Mouse (Mus musculus): ENCODE results near the gene Olfr272. TPM values are rescaled to one million over a fixed set of nuclear protein-coding genes. Genes with fewer than 3 reads are reported as not detected.

Olfr272 gene
- polyA plus RNA-seq (2015; fragmentation: Nextera tagmentation; extraction: Ambion mirVana): not detected in 2 replicates

- Histone ChIP-seq H3K4me2 (replicated peaks; ENCODE audit: low read depth, low read length) (no peak within 1 kb of the TSS), H3K27me3 (ENCODE audit: insufficient read depth, low read length) (no peaks in the 10 kb centered on the region), H3K4me3 (ENCODE audit: low read length) (no peak within 1 kb of the TSS), H3K4me1 (ENCODE audit: insufficient read depth, low read length) (no peaks in the 10 kb centered on the region), H3K9ac (replicated peaks; ENCODE audit: low read length) (no peak within 1 kb of the TSS), H3K36me3 (ENCODE audit: insufficient read depth, low read length) (no peaks in the 10 kb centered on the region), H3K27ac (ENCODE audit: low read length) (no peak within 1 kb of the TSS), H3K9me3 (ENCODE audit: low read length) (no peaks in the 10 kb centered on the region)
- 98% methylated on average over 2 of the region's 2 CpGs for WGBS
- ATAC-seq (ENCODE audit: low FRiP score, low TSS enrichment): no peak
Observed at GRCm38 (mm10) chr4:52919078-52919477, at the start of gene Olfr272. TSS of gene Olfr272 (minus strand) at chr4:52919178.

GRCm38 (mm10) chr4:52964247-52964646, 45.3 kb upstream of the Olfr272 start, which contains the start of gene Olfr270:
TSS of gene Olfr270 (plus strand) at chr4:52964547.
- no peak within 1 kb of the TSS for H3K4me2 ChIP-seq (replicated peaks; ENCODE audit: low read depth, low read length)
- no peaks in the 10 kb centered on the region for H3K27me3 ChIP-seq (ENCODE audit: insufficient read depth, low read length)
- ATAC-seq (ENCODE audit: low FRiP score, low TSS enrichment): no peak

GRCm38 (mm10) chr4:52958693-52959092, 39.7 kb upstream of the Olfr272 start:
- H3K4me3 ChIP-seq (ENCODE audit: low read length): no peak overlapping the region
- H3K9me3 ChIP-seq (ENCODE audit: low read length): no peaks in the 10 kb centered on the region
- H3K4me2 ChIP-seq (replicated peaks; ENCODE audit: low read depth, low read length): no peak overlapping the region
- 42% methylated on average over 4 of the region's 4 CpGs for WGBS
- ATAC-seq (ENCODE audit: low FRiP score, low TSS enrichment): 0 out of 2 replicates have a peak, but pooled peaks have one; percentile 46
- H3K9ac ChIP-seq (replicated peaks; ENCODE audit: low read length): no peak overlapping the region
- no peaks in the 10 kb centered on the region for H3K27me3 ChIP-seq (ENCODE audit: insufficient read depth, low read length)
- H3K27ac ChIP-seq (ENCODE audit: low read length): no peak overlapping the region
- H3K36me3 ChIP-seq (ENCODE audit: insufficient read depth, low read length): no peaks in the 10 kb centered on the region
- no peaks in the 10 kb centered on the region for H3K4me1 ChIP-seq (ENCODE audit: insufficient read depth, low read length)

More at GRCm38 (mm10) chr4:52964247-52964646, 45.3 kb upstream of the Olfr272 start, which contains the start of gene Olfr270:
- Histone ChIP-seq H3K4me3 (ENCODE audit: low read length) (no peak within 1 kb of the TSS), H3K36me3 (ENCODE audit: insufficient read depth, low read length) (no peaks in the 10 kb centered on the region), H3K4me1 (ENCODE audit: insufficient read depth, low read length) (no peaks in the 10 kb centered on the region), H3K9ac (replicated peaks; ENCODE audit: low read length) (no peak within 1 kb of the TSS), H3K27ac (ENCODE audit: low read length) (no peak within 1 kb of the TSS), H3K9me3 (ENCODE audit: low read length) (no peaks in the 10 kb centered on the region)

GRCm38 (mm10) chr4:52949005-52949404, 30.0 kb upstream of the Olfr272 start:
- Histone ChIP-seq H3K27me3 (ENCODE audit: insufficient read depth, low read length) (no peaks in the 10 kb centered on the region), H3K4me1 (ENCODE audit: insufficient read depth, low read length) (no peaks in the 10 kb centered on the region), H3K27ac (ENCODE audit: low read length) (no peak overlapping the region), H3K36me3 (ENCODE audit: insufficient read depth, low read length) (no peaks in the 10 kb centered on the region), H3K9me3 (ENCODE audit: low read length) (no peaks in the 10 kb centered on the region), H3K4me2 (replicated peaks; ENCODE audit: low read depth, low read length) (no peak overlapping the region), H3K4me3 (ENCODE audit: low read length) (no peak overlapping the region), H3K9ac (replicated peaks; ENCODE audit: low read length) (no peak overlapping the region)
- peak; percentile 54; the same call in 1 of the 2 replicates for ATAC-seq (ENCODE audit: low FRiP score, low TSS enrichment)
- WGBS: 59% methylated on average over 2 of the region's 2 CpGs

GRCm38 (mm10) chr4:52946665-52947064, 27.7 kb upstream of the Olfr272 start:
- ATAC-seq (ENCODE audit: low FRiP score, low TSS enrichment): peak; percentile 83
- Histone ChIP-seq H3K9ac (replicated peaks; ENCODE audit: low read length) (no peak overlapping the region), H3K4me1 (ENCODE audit: insufficient read depth, low read length) (no peaks in the 10 kb centered on the region)

GRCm38 (mm10) chr4:52930480-52930879, 11.5 kb upstream of the Olfr272 start:
- 92% methylated on average over 4 of the region's 4 CpGs for WGBS
- no peak overlapping the region for H3K27ac ChIP-seq (ENCODE audit: low read length)
- H3K9me3 ChIP-seq (ENCODE audit: low read length): no peaks in the 10 kb centered on the region
- no peak for ATAC-seq (ENCODE audit: low FRiP score, low TSS enrichment)
- H3K4me3 ChIP-seq (ENCODE audit: low read length): no peak overlapping the region
- no peaks in the 10 kb centered on the region for H3K4me1 ChIP-seq (ENCODE audit: insufficient read depth, low read length)
- no peak overlapping the region for H3K9ac ChIP-seq (replicated peaks; ENCODE audit: low read length)
- H3K27me3 ChIP-seq (ENCODE audit: insufficient read depth, low read length): no peaks in the 10 kb centered on the region
- no peak overlapping the region for H3K4me2 ChIP-seq (replicated peaks; ENCODE audit: low read depth, low read length)
- no peaks in the 10 kb centered on the region for H3K36me3 ChIP-seq (ENCODE audit: insufficient read depth, low read length)

More at GRCm38 (mm10) chr4:52946665-52947064, 27.7 kb upstream of the Olfr272 start:
- Histone ChIP-seq H3K9me3 (ENCODE audit: low read length) (no peaks in the 10 kb centered on the region), H3K27me3 (ENCODE audit: insufficient read depth, low read length) (no peaks in the 10 kb centered on the region), H3K27ac (ENCODE audit: low read length) (no peak overlapping the region), H3K4me2 (replicated peaks; ENCODE audit: low read depth, low read length) (no peak overlapping the region), H3K4me3 (ENCODE audit: low read length) (no peak overlapping the region), H3K36me3 (ENCODE audit: insufficient read depth, low read length) (no peaks in the 10 kb centered on the region)

GRCm38 (mm10) chr4:52917311-52917688, 1.7 kb downstream of the Olfr272 start:
- Histone ChIP-seq H3K9me3 (ENCODE audit: low read length) (no peaks in the 10 kb centered on the region), H3K27me3 (ENCODE audit: insufficient read depth, low read length) (no peaks in the 10 kb centered on the region), H3K4me2 (replicated peaks; ENCODE audit: low read depth, low read length) (no peak overlapping the region), H3K9ac (replicated peaks; ENCODE audit: low read length) (no peak overlapping the region), H3K4me3 (ENCODE audit: low read length) (no peak overlapping the region), H3K36me3 (ENCODE audit: insufficient read depth, low read length) (no peaks in the 10 kb centered on the region), H3K27ac (ENCODE audit: low read length) (no peak overlapping the region), H3K4me1 (ENCODE audit: insufficient read depth, low read length) (no peaks in the 10 kb centered on the region)
- 91% methylated on average over 2 of the region's 2 CpGs for WGBS
- ATAC-seq (ENCODE audit: low FRiP score, low TSS enrichment): no peak

GRCm38 (mm10) chr4:52916659-52917310, 2.2 kb downstream of the Olfr272 start:
- 86% methylated on average over 6 of the region's 6 CpGs for WGBS
- Histone ChIP-seq H3K9ac (replicated peaks; ENCODE audit: low read length) (no peak overlapping the region), H3K4me3 (ENCODE audit: low read length) (no peak overlapping the region), H3K9me3 (ENCODE audit: low read length) (no peaks in the 10 kb centered on the region), H3K36me3 (ENCODE audit: insufficient read depth, low read length) (no peaks in the 10 kb centered on the region), H3K4me2 (replicated peaks; ENCODE audit: low read depth, low read length) (no peak overlapping the region), H3K27me3 (ENCODE audit: insufficient read depth, low read length) (no peaks in the 10 kb centered on the region), H3K4me1 (ENCODE audit: insufficient read depth, low read length) (no peaks in the 10 kb centered on the region), H3K27ac (ENCODE audit: low read length) (no peak overlapping the region)
- no peak for ATAC-seq (ENCODE audit: low FRiP score, low TSS enrichment)

GRCm38 (mm10) chr4:52912409-52912808, 6.6 kb downstream of the Olfr272 start:
- ATAC-seq (ENCODE audit: low FRiP score, low TSS enrichment): no peak
- Histone ChIP-seq H3K4me3 (ENCODE audit: low read length) (no peak overlapping the region), H3K4me1 (ENCODE audit: insufficient read depth, low read length) (no peaks in the 10 kb centered on the region), H3K9ac (replicated peaks; ENCODE audit: low read length) (no peak overlapping the region), H3K36me3 (ENCODE audit: insufficient read depth, low read length) (no peaks in the 10 kb centered on the region), H3K27me3 (ENCODE audit: insufficient read depth, low read length) (no peaks in the 10 kb centered on the region), H3K4me2 (replicated peaks; ENCODE audit: low read depth, low read length) (no peak overlapping the region), H3K9me3 (ENCODE audit: low read length) (no peaks in the 10 kb centered on the region), H3K27ac (ENCODE audit: low read length) (no peak overlapping the region)
- WGBS: 54% methylated on average over 3 of the region's 3 CpGs

GRCm38 (mm10) chr4:52909542-52909941, 9.4 kb downstream of the Olfr272 start:
- Histone ChIP-seq H3K27ac (ENCODE audit: low read length) (no peak overlapping the region), H3K9me3 (ENCODE audit: low read length) (no peaks in the 10 kb centered on the region), H3K9ac (replicated peaks; ENCODE audit: low read length) (no peak overlapping the region), H3K4me1 (ENCODE audit: insufficient read depth, low read length) (no peaks in the 10 kb centered on the region), H3K27me3 (ENCODE audit: insufficient read depth, low read length) (no peaks in the 10 kb centered on the region), H3K36me3 (ENCODE audit: insufficient read depth, low read length) (no peaks in the 10 kb centered on the region), H3K4me2 (replicated peaks; ENCODE audit: low read depth, low read length) (no peak overlapping the region), H3K4me3 (ENCODE audit: low read length) (no peak overlapping the region)
- WGBS: 79% methylated on average over 3 of the region's 3 CpGs
- ATAC-seq (ENCODE audit: low FRiP score, low TSS enrichment): no peak
